Mouse (Mus musculus) CH12.LX (cell line): Measurements from ENCODE around the gene Bex6.

Experiments used
- CTCF ChIP-seq, 2 experiments: IDR thresholded peaks in 1 of 2; conservative IDR thresholded peaks in 1 of 2; 2 replicates each; pipeline ENCODE4 v1.5.1; 2011 to 2012; ENCODE audit warnings: low read depth in 2 of 2, low read length in 2 of 2, improper control_type of control experiment in 1 of 2, inconsistent platforms in 1 of 2, mild to moderate bottlenecking in 1 of 2, moderate library complexity in 1 of 2
- EP300 ChIP-seq: IDR thresholded peaks from 2 replicates; pipeline ENCODE4 v1.6.1; 2011; ENCODE audit warnings: low read length, improper control_type of control experiment
- HCFC1 ChIP-seq: IDR thresholded peaks from 2 replicates; pipeline ENCODE4 v1.6.1; 2012; ENCODE audit warnings: low read depth, mild to moderate bottlenecking, inconsistent platforms, low read length, improper control_type of control experiment
- NELFE ChIP-seq: IDR thresholded peaks from 2 replicates; pipeline ENCODE4 v1.6.1; 2011; ENCODE audit warnings: low read depth, low read length, improper control_type of control experiment
- POLR2A ChIP-seq: IDR thresholded peaks from 2 replicates; pipeline ENCODE4 v1.6.1; 2011; ENCODE audit warnings: low read depth, mild to moderate bottlenecking, improper control_type of control experiment, low read length
- SIN3A ChIP-seq: IDR thresholded peaks from 2 replicates; pipeline ENCODE4 v1.6.1; 2012; ENCODE audit warnings: low read length, improper control_type of control experiment, inconsistent platforms
- USF1 ChIP-seq: IDR thresholded peaks from 2 replicates; pipeline ENCODE4 v1.6.1; 2014; ENCODE audit warnings: low read depth, mild to moderate bottlenecking, inconsistent platforms, low read length, improper control_type of control experiment
- ZKSCAN1 ChIP-seq: IDR thresholded peaks from 2 replicates; pipeline ENCODE4 v1.6.1; 2012; ENCODE audit warnings: low read depth, inconsistent platforms, low read length, improper control_type of control experiment, borderline replicate concordance
- ZNF384 ChIP-seq: IDR thresholded peaks from 2 replicates; pipeline ENCODE4 v1.6.1; 2012; ENCODE audit warnings: low read depth, low read length, improper control_type of control experiment, inconsistent platforms

DNA sequence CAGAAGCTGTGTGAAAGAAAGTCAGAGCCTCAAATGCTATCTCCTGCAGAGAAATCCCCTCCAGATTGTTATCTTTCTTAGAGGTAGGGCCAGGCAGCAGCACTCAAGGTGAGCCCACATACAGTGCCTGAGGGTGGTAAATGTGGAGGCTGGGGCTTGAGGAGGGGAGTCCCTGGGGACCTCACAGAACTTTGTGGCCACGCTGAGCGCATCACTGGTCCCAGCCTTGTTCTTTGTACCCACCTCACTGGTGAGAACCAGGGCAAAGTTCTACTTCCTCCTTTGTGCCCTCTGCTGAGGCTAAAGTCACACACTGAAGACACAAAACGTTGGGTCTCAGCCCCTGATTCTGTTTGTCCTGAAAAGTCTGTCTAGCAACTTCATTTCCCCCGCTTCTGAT lies 16.2 kb upstream of the Bex6 start:
- peak; percentile 54 for TF ChIP-seq HCFC1
- TF ChIP-seq EP300, result peak; percentile 85
- TF ChIP-seq CTCF (conservative IDR thresholded peaks at IDR 0.05 in 1 of 2, IDR thresholded peaks at IDR 0.05 in 1 of 2; ENCODE audit: low read depth in 2 of 2, low read length in 2 of 2), result 0 out of 4 replicates have a peak, but pooled peaks of 1 of the 2 experiments have one; percentile 10
- no peak for TF ChIP-seq USF1
- peak; percentile 55 for TF ChIP-seq POLR2A
- peak; percentile 95 for TF ChIP-seq SIN3A
- no peak for TF ChIP-seq ZNF384
- TF ChIP-seq ZKSCAN1, result no peak
- peak; percentile 54; the same call in 1 of the 2 replicates for TF ChIP-seq NELFE
